Mouse (Mus musculus): ENCODE results near the gene Agap2.

DNA sequence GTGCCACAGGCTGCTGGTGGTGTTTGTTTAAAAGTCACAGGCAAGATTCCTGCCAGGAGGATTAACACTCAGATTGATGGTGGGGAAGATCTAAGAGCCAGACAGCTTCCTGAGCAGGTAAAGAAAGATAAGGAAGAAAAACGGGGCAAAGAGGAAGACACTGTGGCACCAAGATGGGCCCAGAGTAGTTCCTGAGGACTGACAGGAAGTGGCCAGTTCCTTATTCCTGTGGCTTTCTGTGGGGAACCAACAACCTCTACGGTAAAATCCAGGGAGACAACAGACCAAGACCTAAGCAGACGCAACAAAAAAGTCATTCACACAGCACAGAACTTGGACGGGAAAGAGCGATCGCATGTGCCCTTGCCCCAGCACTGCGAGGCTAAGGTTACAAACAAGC is 28.5 kb downstream of the Agap2 start:
- TF ChIP-seq POLR2A (IDR thresholded peaks at IDR 0.05; ENCODE audit: low read depth, low read length), result no peak
- no peak for TF ChIP-seq CTCF (IDR thresholded peaks at IDR 0.05; ENCODE audit: borderline replicate concordance, insufficient read depth, low read length)

Data from embryonic fibroblast, embryonic 13.5 days (primary cell).